Mouse (Mus musculus): ENCODE data around the gene Fndc3a. TPM values are rescaled to one million over a fixed set of nuclear protein-coding genes. Genes with fewer than 3 reads are reported as not detected.
A peak's percentile ranks its signal among the peaks of the same experiment; 100 is the strongest.

Gene Fndc3a
- 13.0 and 14.1 TPM in 2 replicates for polyA plus RNA-seq (2015; fragmentation: Nextera tagmentation; extraction: Ambion mirVana)

- Histone ChIP-seq H3K4me2 (peak within 1 kb of the TSS; percentile 91), H3K9me3 (replicated peaks) (no peaks in the 10 kb centered on the region), H3K27me3 (peaks cover 38% of the 10 kb centered on the region), H3K9ac (peak within 1 kb of the TSS; percentile 84), H3K4me1 (replicated peaks) (peaks cover 21% of the 10 kb centered on the region), H3K27ac (replicated peaks) (peak within 1 kb of the TSS; percentile 76), H3K36me3 (replicated peaks) (no peaks in the 10 kb centered on the region), H3K4me3 (replicated peaks) (peak within 1 kb of the TSS; percentile 87)
- WGBS (ENCODE audit: insufficient replicate concordance): under 1% methylated on average over 82 of the region's 82 CpGs
- peak; percentile 83 for ATAC-seq (ENCODE audit: insufficient read depth)
These were observed at the start of gene Fndc3a for GRCm38 (mm10) chr14:72709710-72710340. Fndc3a (minus strand) TSS chr14:72710003.

GRCm38 (mm10) chr14:72752893-72753292, 43.1 kb upstream of the Fndc3a start:
- ATAC-seq (ENCODE audit: insufficient read depth): no peak
- H3K4me3 ChIP-seq (replicated peaks): no peak overlapping the region
- H3K27me3 ChIP-seq: no peaks in the 10 kb centered on the region
- no peak overlapping the region for H3K9ac ChIP-seq
- H3K9me3 ChIP-seq (replicated peaks): no peaks in the 10 kb centered on the region
- WGBS (ENCODE audit: insufficient replicate concordance): 66% methylated on average over 6 of the region's 6 CpGs
- H3K4me1 ChIP-seq (replicated peaks): no peaks in the 10 kb centered on the region
- no peaks in the 10 kb centered on the region for H3K36me3 ChIP-seq (replicated peaks)
- H3K4me2 ChIP-seq: no peak overlapping the region
- H3K27ac ChIP-seq (replicated peaks): no peak overlapping the region

- WGBS (ENCODE audit: insufficient replicate concordance): 56% methylated on average over 5 of the region's 5 CpGs
- Histone ChIP-seq H3K27ac (replicated peaks) (no peak overlapping the region), H3K9ac (no peak overlapping the region), H3K4me1 (replicated peaks) (no peaks in the 10 kb centered on the region), H3K4me2 (no peak overlapping the region), H3K27me3 (no peaks in the 10 kb centered on the region), H3K9me3 (replicated peaks) (no peaks in the 10 kb centered on the region), H3K4me3 (replicated peaks) (no peak overlapping the region), H3K36me3 (replicated peaks) (no peaks in the 10 kb centered on the region)
- ATAC-seq (ENCODE audit: insufficient read depth): no peak
These were observed 40.8 kb upstream of the Fndc3a start for GRCm38 (mm10) chr14:72750426-72751182.

GRCm38 (mm10) chr14:72748331-72748730, 38.5 kb upstream of the Fndc3a start:
- H3K9ac ChIP-seq: no peak overlapping the region
- no peaks in the 10 kb centered on the region for H3K27me3 ChIP-seq
- no peak overlapping the region for H3K27ac ChIP-seq (replicated peaks)
- H3K4me3 ChIP-seq (replicated peaks): no peak overlapping the region
- no peak for ATAC-seq (ENCODE audit: insufficient read depth)
- H3K4me2 ChIP-seq: no peak overlapping the region
- no peaks in the 10 kb centered on the region for H3K9me3 ChIP-seq (replicated peaks)
- no peaks in the 10 kb centered on the region for H3K4me1 ChIP-seq (replicated peaks)
- 72% methylated on average over 5 of the region's 5 CpGs for WGBS (ENCODE audit: insufficient replicate concordance)
- H3K36me3 ChIP-seq (replicated peaks): no peaks in the 10 kb centered on the region

- no peak overlapping the region for H3K4me3 ChIP-seq (replicated peaks)
- ATAC-seq (ENCODE audit: insufficient read depth): no peak
- H3K27ac ChIP-seq (replicated peaks): no peak overlapping the region
- H3K9ac ChIP-seq: no peak overlapping the region
- H3K27me3 ChIP-seq: no peaks in the 10 kb centered on the region
- H3K4me1 ChIP-seq (replicated peaks): no peaks in the 10 kb centered on the region; the same call in 1 of the 2 replicates
- no peak overlapping the region for H3K4me2 ChIP-seq
- H3K36me3 ChIP-seq (replicated peaks): no peaks in the 10 kb centered on the region
- 60% methylated on average over 3 of the region's 3 CpGs for WGBS (ENCODE audit: insufficient replicate concordance)
- H3K9me3 ChIP-seq (replicated peaks): no peaks in the 10 kb centered on the region
These were observed 31.9 kb upstream of the Fndc3a start for GRCm38 (mm10) chr14:72741667-72742066.

GRCm38 (mm10) chr14:72740336-72740735, 30.5 kb upstream of the Fndc3a start:
- H3K4me3 ChIP-seq (replicated peaks): no peak overlapping the region
- H3K4me1 ChIP-seq (replicated peaks): no peaks in the 10 kb centered on the region; the same call in 1 of the 2 replicates
- H3K9me3 ChIP-seq (replicated peaks): no peaks in the 10 kb centered on the region
- ATAC-seq (ENCODE audit: insufficient read depth): no peak
- H3K4me2 ChIP-seq: no peak overlapping the region
- no peak overlapping the region for H3K9ac ChIP-seq
- WGBS (ENCODE audit: insufficient replicate concordance): 46% methylated on average over 5 of the region's 5 CpGs
- H3K27ac ChIP-seq (replicated peaks): no peak overlapping the region
- no peaks in the 10 kb centered on the region for H3K36me3 ChIP-seq (replicated peaks)
- no peaks in the 10 kb centered on the region for H3K27me3 ChIP-seq

GRCm38 (mm10) chr14:72739484-72740208, 29.8 kb upstream of the Fndc3a start:
- Histone ChIP-seq H3K9me3 (replicated peaks) (no peaks in the 10 kb centered on the region), H3K4me1 (replicated peaks) (no peaks in the 10 kb centered on the region; the same call in 1 of the 2 replicates), H3K9ac (no peak overlapping the region), H3K4me3 (replicated peaks) (no peak overlapping the region), H3K27ac (replicated peaks) (no peak overlapping the region), H3K27me3 (no peaks in the 10 kb centered on the region), H3K36me3 (replicated peaks) (no peaks in the 10 kb centered on the region), H3K4me2 (no peak overlapping the region)
- 60% methylated on average over 8 of the region's 8 CpGs for WGBS (ENCODE audit: insufficient replicate concordance)
- ATAC-seq (ENCODE audit: insufficient read depth): no peak

- ATAC-seq (ENCODE audit: insufficient read depth): no peak
- Histone ChIP-seq H3K9me3 (replicated peaks) (no peaks in the 10 kb centered on the region), H3K4me1 (replicated peaks) (no peaks in the 10 kb centered on the region; the same call in 1 of the 2 replicates), H3K27ac (replicated peaks) (no peak overlapping the region), H3K4me2 (no peak overlapping the region), H3K4me3 (replicated peaks) (no peak overlapping the region), H3K27me3 (no peaks in the 10 kb centered on the region), H3K9ac (no peak overlapping the region), H3K36me3 (replicated peaks) (no peaks in the 10 kb centered on the region)
- WGBS (ENCODE audit: insufficient replicate concordance): 70% methylated on average over 4 of the region's 4 CpGs
These were observed 29.0 kb upstream of the Fndc3a start for GRCm38 (mm10) chr14:72738776-72739175.

GRCm38 (mm10) chr14:72738217-72738616, 28.4 kb upstream of the Fndc3a start:
- H3K4me2 ChIP-seq: no peak overlapping the region
- H3K27ac ChIP-seq (replicated peaks): no peak overlapping the region
- H3K9ac ChIP-seq: no peak overlapping the region
- 50% methylated on average over 4 of the region's 4 CpGs for WGBS (ENCODE audit: insufficient replicate concordance)
- H3K36me3 ChIP-seq (replicated peaks): no peaks in the 10 kb centered on the region
- no peak for ATAC-seq (ENCODE audit: insufficient read depth)
- no peaks in the 10 kb centered on the region for H3K27me3 ChIP-seq
- H3K4me3 ChIP-seq (replicated peaks): no peak overlapping the region
- no peaks in the 10 kb centered on the region; the same call in 1 of the 2 replicates for H3K4me1 ChIP-seq (replicated peaks)
- no peaks in the 10 kb centered on the region for H3K9me3 ChIP-seq (replicated peaks)

GRCm38 (mm10) chr14:72725865-72726264, 16.1 kb upstream of the Fndc3a start:
- 48% methylated on average over 3 of the region's 3 CpGs for WGBS (ENCODE audit: insufficient replicate concordance)
- Histone ChIP-seq H3K36me3 (replicated peaks) (no peaks in the 10 kb centered on the region), H3K27me3 (no peaks in the 10 kb centered on the region), H3K4me3 (replicated peaks) (no peak overlapping the region), H3K9ac (no peak overlapping the region), H3K4me2 (no peak overlapping the region), H3K9me3 (replicated peaks) (no peaks in the 10 kb centered on the region), H3K27ac (replicated peaks) (no peak overlapping the region), H3K4me1 (replicated peaks) (no peaks in the 10 kb centered on the region)
- no peak for ATAC-seq (ENCODE audit: insufficient read depth)

Measured in liver, embryonic 15.5 days (tissue).